Mouse (Mus musculus): Measurements from ENCODE around the gene Zcwpw1.
A peak's percentile ranks its signal among the peaks of the same experiment; 100 is the strongest.

DNA sequence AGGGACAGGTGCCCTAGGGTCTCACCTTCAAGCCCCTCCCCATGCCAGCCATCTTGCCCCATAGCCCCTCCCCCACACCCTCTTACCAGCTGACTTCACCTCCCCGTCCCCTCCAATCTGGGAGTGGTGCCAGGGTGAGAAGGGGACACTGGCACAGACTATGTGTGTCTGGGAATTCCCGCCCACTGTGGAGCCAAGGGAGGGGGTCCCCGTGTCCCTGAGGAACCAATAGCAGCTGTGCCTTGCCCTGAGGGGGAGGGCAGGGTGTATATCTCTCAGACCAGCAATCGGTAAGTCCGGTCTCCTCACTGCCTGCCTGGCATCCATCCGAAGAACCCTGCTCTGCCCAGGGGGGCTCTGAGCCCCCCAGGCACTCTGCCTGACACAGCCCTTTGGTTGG is 29.7 kb upstream of the Zcwpw1 start:
- TF ChIP-seq CTCF (IDR thresholded peaks at IDR 0.05; ENCODE audit: extremely low read depth, insufficient read depth, low read length) (no peak), POLR2A (IDR thresholded peaks at IDR 0.05; ENCODE audit: extremely low read depth, insufficient read depth, low read length) (peak; percentile 96)

Data from cortical plate, adult 2 months (tissue).